Mouse (Mus musculus): ENCODE measurements at regions not wholly inside any gene's neighbourhood (a gene's known extent, or its start where the extent isn't known, plus 50 kb on each side); places are given as distances from the start of the nearest gene placed in this dataset.
"Not testable (repeated sequence)": the region's sequence is repeated elsewhere in the genome, so short reads cannot be mapped to it uniquely, and the experiment has no call there.

- H3K36me3 ChIP-seq (replicated peaks), result no peaks in the 10 kb centered on the region
- H3K27ac ChIP-seq, result no peak overlapping the region
- WGBS, result 91% methylated on average over 2 of the region's 2 CpGs
- no peaks in the 10 kb centered on the region for H3K27me3 ChIP-seq (ENCODE audit: poor library complexity, severe bottlenecking)
- no peak overlapping the region for H3K4me3 ChIP-seq
- no peak for DNase-seq (ENCODE audit: extremely low spot score, low spot score)
- no peaks in the 10 kb centered on the region for H3K9me3 ChIP-seq
- no peaks in the 10 kb centered on the region for H3K4me1 ChIP-seq
Observed at GRCm38 (mm10) chr15:32749971-32750370, 505.4 kb downstream of the Sema5a start.

- Histone ChIP-seq H3K27me3 (ENCODE audit: poor library complexity, severe bottlenecking) (no peaks in the 10 kb centered on the region), H3K4me3 (no peak overlapping the region), H3K36me3 (replicated peaks) (no peaks in the 10 kb centered on the region), H3K4me1 (no peaks in the 10 kb centered on the region), H3K9me3 (no peaks in the 10 kb centered on the region), H3K27ac (no peak overlapping the region)
- DNase-seq (ENCODE audit: extremely low spot score, low spot score), result no peak
- 77% methylated on average over 3 of the region's 3 CpGs for WGBS
Observed at GRCm38 (mm10) chr15:32751991-32752390, 507.4 kb downstream of the Sema5a start.

DNA sequence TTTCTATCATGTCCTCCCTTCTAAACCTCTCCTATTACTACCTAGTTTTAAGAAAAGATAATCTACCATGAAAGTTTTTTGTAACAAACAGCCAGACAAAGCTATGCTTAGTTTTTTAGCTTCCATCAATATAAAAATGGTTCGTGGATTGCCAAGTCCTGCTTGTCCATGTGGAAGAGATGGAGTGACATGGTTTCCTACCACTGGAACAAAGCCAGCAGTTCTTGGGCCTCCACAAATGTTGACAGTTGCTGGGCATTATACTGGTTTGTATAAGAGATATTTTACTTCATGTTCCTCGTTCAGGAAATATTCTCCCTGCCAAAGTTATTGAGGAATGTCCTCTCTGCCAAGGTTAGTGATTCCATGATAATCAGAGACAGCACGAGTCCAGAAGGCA lies 515.5 kb downstream of the Sema5a start:
- Histone ChIP-seq H3K4me1 (no peaks in the 10 kb centered on the region), H3K4me3 (no peak overlapping the region), H3K36me3 (replicated peaks) (no peaks in the 10 kb centered on the region), H3K27me3 (ENCODE audit: poor library complexity, severe bottlenecking) (no peaks in the 10 kb centered on the region), H3K27ac (no peak overlapping the region), H3K9me3 (no peaks in the 10 kb centered on the region)
- WGBS, result 82% methylated on average over 3 of the region's 3 CpGs
- no peak for DNase-seq (ENCODE audit: extremely low spot score, low spot score)

DNA sequence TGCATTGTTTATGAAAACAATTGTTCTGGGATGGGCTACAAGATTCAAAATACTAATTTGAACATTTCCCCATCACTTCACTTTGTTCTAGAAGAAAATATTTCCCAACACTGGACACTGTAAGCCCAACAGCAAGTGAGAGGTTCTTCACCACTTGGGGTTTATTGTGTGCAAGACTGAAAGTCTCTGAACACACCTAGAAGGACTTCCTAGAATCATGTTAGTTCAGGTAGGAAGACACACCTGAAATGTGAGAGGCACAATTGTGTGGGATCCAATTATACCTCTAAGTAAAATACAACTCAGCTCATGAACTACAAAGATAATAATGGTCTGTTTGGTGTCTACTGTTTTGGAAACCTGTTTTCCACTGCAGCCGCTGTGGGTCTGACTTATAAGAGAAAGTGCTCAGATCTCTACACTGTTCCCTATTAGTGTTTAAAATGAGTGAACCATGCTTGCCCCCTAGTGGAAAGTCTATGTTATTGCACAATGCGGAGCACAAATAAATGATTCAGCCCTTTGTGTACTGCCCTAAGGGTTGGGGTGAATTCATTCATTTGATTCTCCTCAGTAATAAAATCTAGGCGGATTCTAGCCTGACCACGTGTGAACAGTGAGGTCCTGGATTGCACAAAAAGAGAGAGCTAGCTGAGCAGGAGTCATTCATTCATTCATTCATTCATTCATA lies 521.5 kb downstream of the Sema5a start:
- Histone ChIP-seq H3K36me3 (replicated peaks) (no peaks in the 10 kb centered on the region), H3K4me1 (no peaks in the 10 kb centered on the region), H3K27ac (no peak overlapping the region), H3K4me3 (no peak overlapping the region), H3K9me3 (no peaks in the 10 kb centered on the region), H3K27me3 (ENCODE audit: poor library complexity, severe bottlenecking) (no peaks in the 10 kb centered on the region)
- DNase-seq (ENCODE audit: extremely low spot score, low spot score), result no peak
- 8% methylated on average over 4 of the region's 4 CpGs for WGBS

DNA sequence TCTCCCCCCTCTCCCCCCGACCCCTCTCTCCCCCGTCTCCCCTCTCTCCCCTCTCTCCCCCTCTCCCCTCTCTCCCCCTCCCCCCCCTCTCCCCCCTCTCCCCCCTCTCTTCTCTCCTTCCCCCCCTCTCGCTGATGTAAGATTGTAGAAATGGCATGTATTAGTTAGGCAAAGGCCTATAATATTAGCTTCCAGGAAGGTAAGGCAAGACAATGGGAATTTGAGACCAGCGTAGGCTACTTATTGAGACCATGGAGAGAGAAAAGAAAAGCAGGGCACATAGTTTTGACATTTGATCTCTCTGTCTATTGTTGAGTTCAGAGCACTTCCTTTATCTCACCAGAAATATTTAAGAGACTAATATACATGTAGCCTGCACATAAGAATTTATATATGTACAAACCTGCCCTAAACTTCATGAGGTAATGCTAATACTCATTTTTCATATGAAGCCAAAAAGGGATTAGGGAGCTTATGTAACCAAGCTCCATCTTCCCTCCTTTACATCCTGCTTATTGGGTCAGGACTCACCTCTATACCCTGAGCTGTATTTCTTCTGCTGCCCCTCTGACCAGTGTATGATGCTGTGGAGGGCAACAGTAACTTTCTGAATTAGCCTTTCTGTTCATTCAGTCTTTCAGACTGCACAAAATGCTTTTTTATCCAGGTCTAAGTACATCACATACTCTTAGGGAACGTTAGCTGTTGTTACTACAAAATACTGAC lies 522.3 kb downstream of the Sema5a start:
- DNase-seq (ENCODE audit: extremely low spot score, low spot score), result no peak
- H3K9me3 ChIP-seq, result no peaks in the 10 kb centered on the region

DNA sequence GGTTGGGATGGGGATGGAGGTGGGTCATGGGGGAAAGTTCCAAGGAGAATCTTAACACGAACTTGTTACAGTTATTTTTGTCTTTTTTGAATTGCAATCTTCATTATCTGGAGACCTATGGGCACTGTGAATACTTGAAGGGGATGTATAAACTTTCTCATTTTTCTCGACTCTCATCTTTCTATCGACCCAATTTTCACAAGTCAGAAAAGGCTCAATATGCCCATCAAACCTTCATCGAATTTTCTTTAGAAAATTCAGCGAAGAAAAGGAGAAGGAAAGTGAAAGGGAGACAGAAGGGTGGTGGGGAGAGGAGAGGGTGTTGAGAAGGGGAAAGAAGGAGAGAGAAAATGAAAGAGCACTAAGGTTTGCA lies 533.6 kb downstream of the Sema5a start:
- not testable (repeated sequence) for DNase-seq (ENCODE audit: extremely low spot score, low spot score); H3K27me3 ChIP-seq (ENCODE audit: poor library complexity, severe bottlenecking); H3K36me3 ChIP-seq (replicated peaks); H3K9me3 ChIP-seq; H3K4me1 ChIP-seq; H3K27ac ChIP-seq
- 27% methylated on average over 5 of the region's 5 CpGs for WGBS
- H3K4me3 ChIP-seq, result peak overlapping the region; percentile 64; the same call in 1 of the 2 replicates

More for the DNA sequence above, 522.3 kb downstream of the Sema5a start:
- 45% methylated on average over 4 of the region's 5 CpGs for WGBS
- Histone ChIP-seq H3K36me3 (replicated peaks) (no peaks in the 10 kb centered on the region), H3K4me1 (no peaks in the 10 kb centered on the region), H3K27me3 (ENCODE audit: poor library complexity, severe bottlenecking) (no peaks in the 10 kb centered on the region), H3K27ac (no peak overlapping the region), H3K4me3 (no peak overlapping the region)

GRCm38 (mm10) chr15:32778599-32779273 lies 534.1 kb downstream of the Sema5a start:
- H3K9me3 ChIP-seq; H3K4me1 ChIP-seq; H3K27me3 ChIP-seq (ENCODE audit: poor library complexity, severe bottlenecking); H3K36me3 ChIP-seq (replicated peaks): not testable (repeated sequence)
- under 1% methylated on average over 33 of the region's 34 CpGs for whole genome bisulfite sequencing
- Histone ChIP-seq H3K27ac (peak overlapping the region; percentile 81), H3K4me3 (peak overlapping the region; percentile 64)
- peak; percentile 79 for DNase-seq (ENCODE audit: extremely low spot score, low spot score)

GRCm38 (mm10) chr15:32779274-32779615 lies 534.6 kb downstream of the Sema5a start:
- WGBS, result 5% methylated on average over 11 of the region's 11 CpGs
- not testable (repeated sequence) for DNase-seq (ENCODE audit: extremely low spot score, low spot score); H3K36me3 ChIP-seq (replicated peaks); H3K4me1 ChIP-seq; H3K27me3 ChIP-seq (ENCODE audit: poor library complexity, severe bottlenecking); H3K9me3 ChIP-seq
- Histone ChIP-seq H3K4me3 (peak overlapping the region; percentile 64), H3K27ac (peak overlapping the region; percentile 81)

GRCm38 (mm10) chr15:32781609-32782008 lies 537.0 kb downstream of the Sema5a start:
- DNase-seq (ENCODE audit: extremely low spot score, low spot score); H3K4me1 ChIP-seq; H3K27me3 ChIP-seq (ENCODE audit: poor library complexity, severe bottlenecking); H3K27ac ChIP-seq; H3K9me3 ChIP-seq; H3K4me3 ChIP-seq; H3K36me3 ChIP-seq (replicated peaks): not testable (repeated sequence)
- WGBS, result 73% methylated on average over 1 of the region's 1 CpGs

DNA sequence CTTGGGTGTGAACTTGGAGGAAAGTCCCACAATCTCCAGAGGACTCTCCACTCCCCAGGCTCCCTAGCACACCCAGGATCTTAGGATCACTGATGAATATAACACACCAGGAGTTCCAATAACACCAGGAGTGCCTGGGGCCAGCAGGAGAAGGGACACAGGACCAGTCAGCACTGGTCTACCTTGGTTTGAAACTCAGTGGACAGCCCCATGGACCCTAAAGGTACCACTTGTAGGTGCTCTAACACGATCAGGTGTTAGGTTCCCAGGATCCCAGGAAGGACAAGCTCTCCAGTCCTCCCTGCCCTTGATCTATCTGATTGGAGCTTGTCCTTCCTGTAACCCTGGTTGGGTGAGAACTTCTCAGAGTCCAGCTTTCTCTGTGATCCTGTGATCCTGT lies 554.6 kb downstream of the Sema5a start:
- Histone ChIP-seq H3K4me3 (no peak overlapping the region), H3K36me3 (replicated peaks) (peaks cover 9% of the 10 kb centered on the region), H3K27ac (no peak overlapping the region), H3K4me1 (no peaks in the 10 kb centered on the region), H3K9me3 (peaks cover 12% of the 10 kb centered on the region; the same call in 1 of the 2 replicates), H3K27me3 (ENCODE audit: poor library complexity, severe bottlenecking) (no peaks in the 10 kb centered on the region)
- DNase-seq (ENCODE audit: extremely low spot score, low spot score), result no peak
- 87% methylated on average over 1 of the region's 1 CpGs for WGBS

DNA sequence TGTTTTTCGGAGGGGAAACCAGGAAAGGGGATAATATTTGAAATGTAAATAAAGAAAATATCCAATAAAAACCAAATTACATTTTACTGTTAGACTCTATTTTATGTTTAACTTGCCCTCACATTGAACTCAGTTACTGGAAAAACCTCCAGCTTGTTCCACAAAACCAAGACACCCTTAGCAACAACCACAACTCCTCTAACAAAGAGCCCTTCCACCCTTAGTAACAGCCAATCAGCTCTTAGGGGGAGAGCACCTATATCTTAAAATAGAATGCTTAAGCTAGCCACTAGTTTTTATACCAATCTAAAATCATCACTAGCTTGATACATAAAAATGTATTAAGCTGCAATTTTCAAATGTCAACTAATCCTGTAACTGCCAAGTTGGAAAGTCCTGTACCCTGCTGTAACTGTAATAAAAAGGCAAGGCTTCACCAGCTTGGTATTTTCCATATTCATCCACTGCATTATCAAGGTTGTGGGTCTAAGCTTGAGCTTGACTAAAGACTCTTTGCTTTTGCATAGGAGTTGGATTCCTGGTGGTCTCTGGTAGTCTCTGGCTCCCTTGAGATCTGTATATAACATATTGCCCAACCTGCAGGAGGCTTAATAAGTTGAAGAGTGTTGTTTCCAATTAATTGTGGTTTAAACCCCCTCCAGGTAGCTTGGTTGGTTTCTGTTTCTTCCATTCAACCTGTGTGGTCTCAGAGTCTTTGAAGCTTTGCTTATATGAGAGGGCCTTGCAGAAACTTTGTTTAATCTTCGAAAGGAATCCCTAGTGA lies 566.4 kb downstream of the Sema5a start:
- DNase-seq (ENCODE audit: extremely low spot score, low spot score), result no peak
- no peaks in the 10 kb centered on the region for H3K36me3 ChIP-seq (replicated peaks)
- H3K4me3 ChIP-seq, result no peak overlapping the region
- H3K4me1 ChIP-seq, result no peaks in the 10 kb centered on the region
- 0 out of 2 replicates have a peak, but pooled peaks cover 6% of the 10 kb centered on the region for H3K9me3 ChIP-seq
- no peaks in the 10 kb centered on the region for H3K27me3 ChIP-seq (ENCODE audit: poor library complexity, severe bottlenecking)
- WGBS, result 84% methylated on average over 2 of the region's 2 CpGs
- no peak overlapping the region for H3K27ac ChIP-seq

- Histone ChIP-seq H3K27ac (no peak overlapping the region), H3K36me3 (replicated peaks) (no peaks in the 10 kb centered on the region), H3K27me3 (ENCODE audit: poor library complexity, severe bottlenecking) (no peaks in the 10 kb centered on the region), H3K4me3 (no peak overlapping the region), H3K4me1 (no peaks in the 10 kb centered on the region), H3K9me3 (no peaks in the 10 kb centered on the region)
- DNase-seq (ENCODE audit: extremely low spot score, low spot score), result no peak
- WGBS, result 86% methylated on average over 1 of the region's 1 CpGs
Observed at GRCm38 (mm10) chr15:32839966-32840365, 595.4 kb downstream of the Sema5a start.
